Mouse (Mus musculus) G1E (cell line): ENCODE measurements at regions not wholly inside any gene's neighbourhood (a gene's known extent, or its start where the extent isn't known, plus 50 kb on each side); places are given as distances from the start of the nearest gene placed in this dataset.

Experiments
- ATAC-seq: 2 replicates; pipeline ENCODE4 v1.8.0; 2016; ENCODE audit warnings: mild to moderate bottlenecking; ENCODE audit not compliant: insufficient number of reproducible peaks, poor library complexity, low FRiP score, severe bottlenecking; ENCODE audit errors: extremely low read depth
- DNase-seq: peaks from one replicate; pipeline ENCODE4 v3.0.0; 2012; ENCODE audit warnings: low spot score
- H3K27me3 ChIP-seq: 2 replicates; pipeline ENCODE4 v1.6.1; 2012; ENCODE audit warnings: mild to moderate bottlenecking, low read length, inconsistent platforms; ENCODE audit not compliant: insufficient read depth
- H3K36me3 ChIP-seq: replicated peaks from 2 replicates; pipeline ENCODE3; 2012; ENCODE audit warnings: mild to moderate bottlenecking, inconsistent platforms
- H3K4me1 ChIP-seq: 2 replicates; pipeline ENCODE4 v1.6.1; 2012; ENCODE audit warnings: low read depth, low read length, inconsistent platforms, mixed read lengths; ENCODE audit not compliant: insufficient read depth
- H3K4me3 ChIP-seq: 2 replicates; pipeline ENCODE4 v1.5.1; 2012; ENCODE audit warnings: low read depth, mild to moderate bottlenecking, inconsistent platforms, low read length, moderate library complexity, mixed read lengths
- H3K9me3 ChIP-seq: replicated peaks from 2 replicates; pipeline ENCODE4 v1.6.1; 2012; ENCODE audit warnings: inconsistent platforms
- CTCF ChIP-seq: IDR thresholded peaks from 2 replicates; pipeline ENCODE4 v1.5.1; 2012; ENCODE audit warnings: low read depth, low read length, inconsistent platforms, mixed read lengths
- GATA1 ChIP-seq: IDR thresholded peaks from 2 replicates; pipeline ENCODE4 v1.6.1; 2012; ENCODE audit warnings: borderline replicate concordance, low read length, inconsistent platforms, mixed read lengths
- GATA2 ChIP-seq: IDR thresholded peaks from 2 replicates; pipeline ENCODE4 v1.6.1; 2012; ENCODE audit warnings: low read depth, low read length, inconsistent platforms, borderline replicate concordance
- POLR2AphosphoS5 ChIP-seq: IDR thresholded peaks from 2 replicates; pipeline ENCODE4 v1.6.1; 2012; ENCODE audit warnings: low read depth, low read length, inconsistent platforms; ENCODE audit not compliant: insufficient replicate concordance
- TAL1 ChIP-seq: conservative IDR thresholded peaks from 2 replicates; pipeline ENCODE4 v1.6.1; 2012; ENCODE audit warnings: low read depth, low read length, inconsistent platforms, mixed read lengths

- H3K9me3 ChIP-seq, result peaks cover 1% of the 10 kb centered on the region; the same call in 1 of the 2 replicates
- no peak for DNase-seq
- no peak for TF ChIP-seq GATA1
- no peak for TF ChIP-seq CTCF
- no peak for TF ChIP-seq GATA2
- TF ChIP-seq POLR2AphosphoS5, result no peak
- no peak for TF ChIP-seq TAL1
- no peak; the same call in 1 of the 2 replicates for ATAC-seq
- peaks cover 46% of the 10 kb centered on the region for H3K4me1 ChIP-seq
- no peak overlapping the region for H3K4me3 ChIP-seq
- H3K27me3 ChIP-seq, result no peaks in the 10 kb centered on the region
- H3K36me3 ChIP-seq, result no peaks in the 10 kb centered on the region
These were observed 93.0 kb upstream of the Irf2bp2 start for GRCm38 (mm10) chr8:126686827-126687226.

- no peak for TF ChIP-seq POLR2AphosphoS5
- TF ChIP-seq CTCF, result no peak
- no peak for TF ChIP-seq TAL1
- Histone ChIP-seq H3K4me1 (peaks cover 58% of the 10 kb centered on the region), H3K36me3 (no peaks in the 10 kb centered on the region), H3K9me3 (peaks cover 6% of the 10 kb centered on the region), H3K4me3 (no peak overlapping the region), H3K27me3 (no peaks in the 10 kb centered on the region)
- DNase-seq, result no peak
- ATAC-seq, result no peak
These were observed 91.6 kb upstream of the Irf2bp2 start for GRCm38 (mm10) chr8:126685365-126685764.

GRCm38 (mm10) chr8:126683950-126684349 lies 90.2 kb upstream of the Irf2bp2 start:
- Histone ChIP-seq H3K4me1 (peaks cover 59% of the 10 kb centered on the region), H3K4me3 (no peak overlapping the region)

GRCm38 (mm10) chr8:126683555-126683947 lies 89.8 kb upstream of the Irf2bp2 start:
- H3K4me1 ChIP-seq, result peaks cover 59% of the 10 kb centered on the region
- DNase-seq, result peak; percentile 47

More at GRCm38 (mm10) chr8:126683950-126684349, 90.2 kb upstream of the Irf2bp2 start:
- Histone ChIP-seq H3K36me3 (no peaks in the 10 kb centered on the region), H3K9me3 (peaks cover 9% of the 10 kb centered on the region), H3K27me3 (no peaks in the 10 kb centered on the region)
- DNase-seq, result peak; percentile 27
- TF ChIP-seq GATA2 (no peak), CTCF (no peak), TAL1 (no peak), POLR2AphosphoS5 (no peak), GATA1 (no peak)
- peak; percentile 67 for ATAC-seq

DNA sequence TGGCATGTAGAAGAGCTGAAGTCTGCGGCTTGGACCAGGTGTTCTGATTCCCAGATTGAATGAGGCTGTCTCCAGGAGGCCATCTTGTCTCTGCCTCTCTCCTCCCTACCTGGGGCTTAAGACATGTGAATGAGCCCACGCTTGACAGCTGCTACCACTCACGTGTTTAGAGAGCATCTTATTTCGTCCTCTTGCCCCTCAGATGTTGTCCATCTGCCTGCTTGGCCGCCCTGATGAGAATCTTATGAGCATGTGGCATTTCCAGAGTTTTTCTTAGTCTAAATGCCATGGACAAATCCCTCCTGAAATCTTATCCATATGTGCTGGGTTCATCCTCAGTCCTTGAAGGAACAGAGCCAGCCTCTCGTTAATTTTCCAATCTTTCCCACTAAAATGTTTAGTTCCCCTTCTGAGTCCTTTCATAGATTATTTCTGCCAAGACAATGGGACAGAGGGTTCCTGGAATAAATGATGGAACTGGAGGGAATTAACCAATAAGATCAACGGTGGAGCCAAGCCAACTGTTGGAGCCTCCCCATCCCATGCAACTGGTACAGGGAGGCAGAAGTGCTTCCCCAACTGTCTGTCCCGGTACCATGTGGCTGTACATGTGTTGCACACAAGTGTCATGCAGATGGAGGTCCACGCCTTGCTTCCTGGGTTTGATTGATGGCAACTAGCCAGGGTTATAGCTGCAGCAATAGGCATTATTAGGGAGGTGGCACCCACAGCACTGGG lies 89.2 kb upstream of the Irf2bp2 start:
- ATAC-seq (no peak), DNase-seq (no peak)
- peaks cover 57% of the 10 kb centered on the region for H3K4me1 ChIP-seq
- TF ChIP-seq TAL1, result no peak
- no peak for TF ChIP-seq POLR2AphosphoS5
- TF ChIP-seq GATA1, result no peak
- TF ChIP-seq GATA2, result no peak
- peaks cover 2% of the 10 kb centered on the region; the same call in 1 of the 2 replicates for H3K27me3 ChIP-seq
- H3K4me3 ChIP-seq, result no peak overlapping the region
- peaks cover 9% of the 10 kb centered on the region for H3K9me3 ChIP-seq
- no peaks in the 10 kb centered on the region for H3K36me3 ChIP-seq

More at GRCm38 (mm10) chr8:126683555-126683947, 89.8 kb upstream of the Irf2bp2 start:
- H3K36me3 ChIP-seq, result no peaks in the 10 kb centered on the region
- H3K4me3 ChIP-seq, result no peak overlapping the region
- H3K27me3 ChIP-seq, result peaks cover 1% of the 10 kb centered on the region; the same call in 1 of the 2 replicates
- peak; percentile 72 for ATAC-seq
- peaks cover 9% of the 10 kb centered on the region for H3K9me3 ChIP-seq
- TF ChIP-seq TAL1 (no peak), POLR2AphosphoS5 (no peak), GATA2 (no peak), CTCF (no peak), GATA1 (no peak)

DNA sequence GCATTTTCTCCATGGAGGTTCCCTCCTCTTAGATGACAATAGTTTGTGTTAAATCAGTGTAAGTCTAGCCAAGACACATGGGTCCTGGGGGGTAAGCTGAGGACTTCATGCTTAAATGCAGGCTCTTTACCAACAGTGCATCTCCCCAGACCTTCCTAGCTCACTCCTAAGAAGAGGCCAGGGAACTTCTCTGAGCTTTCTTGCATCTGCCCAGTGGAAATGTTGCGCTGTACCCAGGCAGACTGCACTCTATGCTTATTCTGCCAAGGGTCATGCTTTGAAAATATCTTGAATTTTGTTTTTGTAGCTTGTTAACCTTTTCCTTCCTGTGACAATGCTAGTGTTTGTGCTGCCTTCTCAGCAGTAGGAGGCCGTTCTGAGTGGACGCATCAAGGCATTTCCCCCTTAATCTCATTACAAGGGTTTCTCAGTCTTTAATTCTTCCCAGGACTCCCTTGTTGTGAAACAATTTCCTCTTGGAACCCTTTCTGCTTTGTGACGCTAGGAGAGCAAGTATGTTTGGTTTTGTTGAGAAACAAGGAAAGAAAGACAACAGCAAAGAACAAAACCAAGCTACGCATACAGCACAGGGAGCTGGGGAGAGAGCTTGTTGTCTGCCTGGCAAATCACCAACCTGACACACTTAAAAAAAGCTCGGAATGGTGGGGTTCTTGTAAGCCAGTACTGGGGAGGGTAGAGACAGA lies 88.3 kb upstream of the Irf2bp2 start:
- Histone ChIP-seq H3K4me3 (no peak overlapping the region), H3K9me3 (peaks cover 9% of the 10 kb centered on the region), H3K4me1 (peaks cover 55% of the 10 kb centered on the region), H3K36me3 (no peaks in the 10 kb centered on the region), H3K27me3 (peaks cover 6% of the 10 kb centered on the region; the same call in 1 of the 2 replicates)
- ATAC-seq, result no peak
- DNase-seq, result no peak
- no peak for TF ChIP-seq CTCF
- no peak for TF ChIP-seq GATA2
- TF ChIP-seq TAL1, result no peak
- TF ChIP-seq POLR2AphosphoS5, result no peak
- no peak for TF ChIP-seq GATA1
